Mouse (Mus musculus) liver, embryonic 15.5 days (tissue): ENCODE results near the gene Abcc5. TPM values are rescaled to one million over a fixed set of nuclear protein-coding genes. Genes with fewer than 3 reads are reported as not detected.
A peak's percentile ranks its signal among the peaks of the same experiment; 100 is the strongest.
"Not testable (repeated sequence)": the region's sequence is repeated elsewhere in the genome, so short reads cannot be mapped to it uniquely, and the experiment has no call there.

Experiments used
- ATAC-seq: fragments of 200-750 bp; cut with Nextera tagmentation; 2 replicates; pipeline ENCODE4 v1.8.0; 2017; ENCODE audit warnings: moderate number of reproducible peaks, mild to moderate bottlenecking, moderate library complexity; ENCODE audit not compliant: insufficient read depth
- H3K27ac ChIP-seq: fragments of 300-500 bp; sonication (generic); replicated peaks from 2 replicates; pipeline ENCODE4 v1.5.1; 2015; ENCODE audit warnings: mild to moderate bottlenecking, inconsistent platforms
- H3K27me3 ChIP-seq: fragments of 300-500 bp; sonication (generic); 2 replicates; pipeline ENCODE4 v1.6.1; 2015; ENCODE audit warnings: mild to moderate bottlenecking, inconsistent platforms
- H3K36me3 ChIP-seq: fragments of 300-500 bp; sonication (generic); replicated peaks from 2 replicates; pipeline ENCODE4 v1.6.1; 2015; ENCODE audit warnings: moderate library complexity, mild to moderate bottlenecking, inconsistent platforms
- H3K4me1 ChIP-seq: fragments of 300-500 bp; sonication (generic); replicated peaks from 2 replicates; pipeline ENCODE4 v1.6.1; 2015; ENCODE audit warnings: inconsistent platforms
- H3K4me2 ChIP-seq: fragments of 300-500 bp; sonication (generic); 2 replicates; pipeline ENCODE4 v1.6.1; 2015; ENCODE audit warnings: moderate library complexity, mild to moderate bottlenecking, inconsistent platforms
- H3K4me3 ChIP-seq: fragments of 300-500 bp; sonication (generic); replicated peaks from 2 replicates; pipeline ENCODE4 v1.5.1; 2015; ENCODE audit warnings: mild to moderate bottlenecking, inconsistent platforms
- H3K9ac ChIP-seq: fragments of 300-500 bp; sonication (generic); 2 replicates; pipeline ENCODE4 v1.6.1; 2015; ENCODE audit warnings: moderate library complexity, mild to moderate bottlenecking, inconsistent platforms
- H3K9me3 ChIP-seq: fragments of 300-500 bp; sonication (generic); replicated peaks from 2 replicates; pipeline ENCODE4 v1.6.1; 2016; ENCODE audit warnings: inconsistent platforms
- WGBS: fragments of 180-500 bp; shearing (Covaris S2); methylation state at CpG from one replicate; pipeline ENCODE4 v1.1.7; 2015; ENCODE audit warnings: mixed read lengths; ENCODE audit not compliant: insufficient replicate concordance; 5-methylcytosine and 5-hydroxymethylcytosine counted together
- polyA plus RNA-seq: library from polyadenylated mRNA; unstranded; fragments of >200 nt; fragmentation: Nextera tagmentation; extraction: Ambion mirVana; gene quantifications from 2 replicates; pipeline ENCODE4 v1.2.1, GENCODE M21; 2015

Abcc5 gene
- polyA plus RNA-seq, 1 experiment from 2014 or later, result 17.2 TPM

DNA sequence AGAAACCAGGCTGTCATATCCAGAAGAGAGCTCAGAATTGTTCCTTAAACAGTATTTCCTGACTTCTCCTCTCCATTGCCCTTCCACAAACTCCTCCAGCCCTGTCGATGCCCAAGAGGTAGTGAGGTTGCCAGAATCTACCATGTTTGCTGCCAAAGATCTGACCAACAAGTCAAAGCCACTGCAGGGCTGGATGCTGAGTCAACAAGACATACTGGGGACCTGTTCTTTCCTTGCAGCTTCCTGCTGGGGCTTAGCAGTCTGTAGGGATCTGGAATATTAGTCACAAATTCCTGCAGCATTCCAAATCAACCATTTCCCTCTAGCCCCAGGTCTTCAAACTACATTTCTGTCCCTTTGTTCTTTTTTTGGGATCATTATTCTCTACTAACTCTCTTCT, 19.7 kb upstream of the Abcc5 start:
- no peaks in the 10 kb centered on the region for H3K4me1 ChIP-seq
- H3K9ac ChIP-seq, result no peak overlapping the region
- no peaks in the 10 kb centered on the region for H3K36me3 ChIP-seq
- no peak for ATAC-seq
- H3K4me3 ChIP-seq, result no peak overlapping the region
- H3K27ac ChIP-seq, result no peak overlapping the region
- H3K4me2 ChIP-seq, result no peak overlapping the region
- H3K9me3 ChIP-seq, result no peaks in the 10 kb centered on the region
- 50% methylated on average over 1 of the region's 1 CpGs for WGBS
- no peaks in the 10 kb centered on the region for H3K27me3 ChIP-seq

DNA sequence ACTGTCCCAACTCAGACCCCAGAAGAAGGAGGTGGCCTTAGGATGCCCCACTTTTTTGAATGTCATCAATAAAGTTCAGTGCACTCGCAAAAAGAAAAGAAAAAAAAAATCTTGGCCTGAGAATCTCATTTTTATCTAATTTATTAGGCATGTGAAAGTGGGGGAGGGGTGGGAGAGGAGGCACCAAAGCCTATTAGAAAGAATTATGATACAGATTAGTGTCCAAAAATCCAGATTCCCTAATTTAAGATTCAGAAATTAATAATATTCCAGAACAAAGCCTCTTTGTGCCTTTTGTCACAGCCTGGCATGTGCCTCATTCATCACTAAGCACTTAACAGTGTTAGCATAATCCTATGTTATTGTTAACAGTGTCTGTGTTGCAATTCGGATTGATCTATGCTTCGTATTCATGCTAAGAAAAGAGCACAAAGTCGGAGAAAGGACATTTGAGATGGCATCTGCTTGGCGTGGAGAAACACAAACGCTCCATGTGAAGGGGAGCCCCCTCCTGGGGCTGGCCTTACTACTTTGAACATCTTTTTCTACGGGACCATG, 18.7 kb upstream of the Abcc5 start:
- H3K4me3 ChIP-seq, result no peak overlapping the region
- no peaks in the 10 kb centered on the region for H3K36me3 ChIP-seq
- H3K4me1 ChIP-seq, result no peaks in the 10 kb centered on the region
- ATAC-seq, result no peak
- no peaks in the 10 kb centered on the region for H3K27me3 ChIP-seq
- no peak overlapping the region for H3K9ac ChIP-seq
- H3K27ac ChIP-seq, result no peak overlapping the region
- 64% methylated on average over 7 of the region's 7 CpGs for WGBS
- no peaks in the 10 kb centered on the region for H3K9me3 ChIP-seq
- H3K4me2 ChIP-seq, result no peak overlapping the region

DNA sequence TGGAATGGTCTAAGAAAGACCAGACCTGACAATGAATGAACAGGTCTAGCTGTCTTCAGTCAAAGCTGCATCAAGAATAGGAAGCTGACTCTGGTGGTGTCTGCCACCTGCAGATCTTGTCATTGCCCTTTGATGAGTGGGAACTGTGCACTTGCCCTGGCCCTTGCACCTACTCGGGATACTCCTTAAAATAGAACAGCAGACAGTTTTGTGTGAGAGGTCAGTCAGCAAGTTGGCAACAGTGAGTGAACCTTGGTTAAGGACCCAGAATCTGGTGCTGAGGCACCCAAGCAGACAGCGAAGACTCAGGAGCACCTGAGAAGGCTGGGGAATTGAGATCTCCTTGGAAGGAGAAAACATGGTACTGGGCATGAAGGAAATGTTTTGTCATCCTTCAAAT, 16.7 kb upstream of the Abcc5 start:
- Histone ChIP-seq H3K27me3 (no peaks in the 10 kb centered on the region), H3K4me1 (no peaks in the 10 kb centered on the region), H3K9ac (no peak overlapping the region), H3K9me3 (no peaks in the 10 kb centered on the region), H3K4me2 (no peak overlapping the region), H3K27ac (no peak overlapping the region), H3K4me3 (no peak overlapping the region), H3K36me3 (no peaks in the 10 kb centered on the region)
- 46% methylated on average over 2 of the region's 2 CpGs for WGBS
- ATAC-seq, result no peak

DNA sequence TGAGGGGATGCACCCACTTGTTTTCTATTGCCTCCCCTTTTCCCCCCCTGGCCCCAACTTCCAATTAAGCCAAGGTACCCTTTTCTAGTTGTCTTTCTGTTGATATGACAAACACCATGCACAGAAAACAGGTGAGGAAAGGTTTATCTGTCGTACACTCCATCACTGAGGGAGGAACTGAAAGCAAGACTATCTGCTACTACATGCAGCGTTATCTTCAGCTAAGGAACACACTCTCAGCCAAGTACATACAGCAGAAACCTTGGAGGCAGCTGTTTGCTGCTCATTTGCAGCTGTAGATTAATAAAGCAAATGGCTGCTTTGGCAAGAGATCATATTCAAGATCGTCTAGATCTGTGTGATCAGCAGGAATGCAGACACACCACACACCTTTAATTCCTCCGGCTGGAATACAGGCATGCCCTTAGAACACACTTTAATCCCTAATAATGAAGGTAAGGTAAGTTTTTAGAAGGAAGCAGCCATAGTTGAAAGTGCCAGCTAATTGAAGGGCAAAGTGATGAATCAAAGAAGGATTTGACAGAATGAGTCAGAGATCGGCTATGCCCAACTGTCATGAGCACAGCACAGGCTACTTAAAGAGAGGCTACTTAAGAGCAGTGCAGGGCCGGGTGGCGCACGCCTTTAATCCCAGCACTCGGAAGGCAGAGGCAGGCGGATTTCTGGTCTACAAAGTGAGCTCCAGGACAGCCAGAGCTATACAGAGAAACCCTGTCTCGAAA, 12.7 kb upstream of the Abcc5 start:
- Histone ChIP-seq H3K4me2 (no peak overlapping the region), H3K9me3 (no peaks in the 10 kb centered on the region), H3K36me3 (no peaks in the 10 kb centered on the region), H3K4me1 (no peaks in the 10 kb centered on the region), H3K27ac (no peak overlapping the region), H3K9ac (no peak overlapping the region), H3K27me3 (no peaks in the 10 kb centered on the region; the same call in 1 of the 2 replicates), H3K4me3 (no peak overlapping the region)
- 57% methylated on average over 11 of the region's 11 CpGs for WGBS
- ATAC-seq, result no peak

DNA sequence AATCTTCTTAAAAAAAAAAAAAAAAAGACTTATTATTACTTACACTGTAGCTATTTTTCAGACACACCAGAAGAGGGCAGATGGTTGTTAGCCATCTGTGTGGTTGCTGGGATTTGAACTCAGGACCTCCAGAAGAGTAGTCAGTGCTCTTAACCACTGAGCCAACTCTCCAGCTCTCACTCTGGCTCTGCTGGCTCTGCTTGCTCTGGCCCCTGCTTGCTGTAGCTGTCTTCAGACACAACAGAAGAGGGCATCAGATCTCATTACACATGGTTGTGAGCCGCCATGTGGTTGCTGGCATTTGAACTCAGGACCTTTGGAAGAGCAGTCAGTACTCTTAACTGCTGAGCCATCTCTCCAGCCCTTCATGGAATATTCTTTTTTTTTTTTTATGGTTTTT, 11.9 kb upstream of the Abcc5 start:
- H3K36me3 ChIP-seq, H3K4me2 ChIP-seq, H3K27ac ChIP-seq, H3K4me1 ChIP-seq, ATAC-seq, H3K9ac ChIP-seq, H3K27me3 ChIP-seq, H3K9me3 ChIP-seq, H3K4me3 ChIP-seq: not testable (repeated sequence)
- 57% methylated on average over 1 of the region's 1 CpGs for WGBS

DNA sequence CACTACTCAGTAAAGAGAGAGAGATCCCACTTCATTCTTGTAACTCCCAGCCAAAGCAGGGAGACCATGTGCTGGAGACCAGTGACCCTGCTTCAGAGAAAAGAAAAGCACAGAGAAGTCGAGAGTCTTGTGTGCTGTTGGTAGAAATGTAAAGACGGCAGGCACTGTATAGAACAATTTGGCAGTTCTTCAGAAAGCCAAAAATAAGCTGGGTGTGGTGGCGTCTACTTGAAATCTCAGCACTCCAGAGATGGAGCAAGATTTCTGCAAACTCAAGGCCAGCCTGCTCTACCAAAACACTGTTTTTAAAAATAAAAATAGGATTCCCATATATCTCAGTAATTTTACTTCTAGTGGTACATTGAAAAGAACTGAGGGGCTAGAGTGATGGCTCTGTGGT, 10.1 kb upstream of the Abcc5 start:
- Histone ChIP-seq H3K9ac (no peak overlapping the region), H3K27me3 (no peaks in the 10 kb centered on the region; the same call in 1 of the 2 replicates), H3K4me2 (no peak overlapping the region), H3K36me3 (no peaks in the 10 kb centered on the region), H3K4me1 (no peaks in the 10 kb centered on the region), H3K9me3 (no peaks in the 10 kb centered on the region), H3K4me3 (no peak overlapping the region), H3K27ac (no peak overlapping the region)
- no peak for ATAC-seq
- 50% methylated on average over 3 of the region's 3 CpGs for WGBS

DNA sequence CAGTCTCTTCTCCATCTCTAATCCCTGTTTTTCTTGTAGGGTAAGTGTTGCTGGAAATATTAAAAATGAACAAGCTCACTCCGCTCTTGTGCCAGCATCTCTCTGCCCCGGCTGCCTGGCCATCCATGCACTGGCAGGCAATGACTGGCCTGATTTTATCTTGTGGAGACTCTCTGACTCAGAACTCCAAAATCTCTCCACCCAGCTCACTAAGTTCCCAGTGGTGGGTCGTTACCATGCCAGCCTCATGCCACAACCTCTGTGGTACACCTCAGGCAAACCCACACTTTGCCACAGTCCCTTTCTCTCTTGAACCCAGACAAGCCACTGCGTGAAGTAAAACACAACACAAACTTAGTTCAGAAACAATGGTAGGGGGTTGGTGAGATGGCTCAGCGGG, 3.1 kb upstream of the Abcc5 start:
- no peaks in the 10 kb centered on the region for H3K36me3 ChIP-seq
- H3K4me2 ChIP-seq, result no peak overlapping the region
- no peak overlapping the region for H3K27ac ChIP-seq
- no peaks in the 10 kb centered on the region for H3K9me3 ChIP-seq
- H3K4me1 ChIP-seq, result peaks cover 23% of the 10 kb centered on the region
- H3K27me3 ChIP-seq, result no peaks in the 10 kb centered on the region
- no peak overlapping the region for H3K9ac ChIP-seq
- 71% methylated on average over 5 of the region's 5 CpGs for WGBS
- H3K4me3 ChIP-seq, result no peak overlapping the region
- ATAC-seq, result no peak

DNA sequence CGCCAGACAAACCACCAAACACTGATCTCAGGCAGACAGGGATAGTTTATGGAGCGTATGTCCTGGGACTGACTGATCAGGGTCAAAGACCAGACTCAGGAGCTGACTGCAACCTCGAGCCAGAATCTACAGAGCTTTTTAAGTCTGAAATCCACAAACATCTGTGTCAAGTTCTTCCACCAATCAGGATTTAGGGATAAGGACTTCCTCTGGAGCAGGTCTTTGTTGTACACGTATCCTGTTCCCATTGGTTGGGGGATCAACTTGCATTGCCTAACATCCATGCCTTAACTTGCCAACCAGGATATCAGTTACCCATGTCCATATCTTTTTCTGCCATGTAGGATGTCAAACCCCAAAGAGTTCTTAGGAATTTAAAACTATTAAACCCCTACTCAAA, 1.4 kb upstream of the Abcc5 start:
- Histone ChIP-seq H3K36me3 (no peaks in the 10 kb centered on the region), H3K4me2 (no peak overlapping the region), H3K4me3 (no peak overlapping the region), H3K9me3 (no peaks in the 10 kb centered on the region), H3K27me3 (no peaks in the 10 kb centered on the region), H3K27ac (no peak overlapping the region), H3K4me1 (peaks cover 40% of the 10 kb centered on the region), H3K9ac (no peak overlapping the region)
- ATAC-seq, result no peak
- 71% methylated on average over 4 of the region's 4 CpGs for WGBS

DNA sequence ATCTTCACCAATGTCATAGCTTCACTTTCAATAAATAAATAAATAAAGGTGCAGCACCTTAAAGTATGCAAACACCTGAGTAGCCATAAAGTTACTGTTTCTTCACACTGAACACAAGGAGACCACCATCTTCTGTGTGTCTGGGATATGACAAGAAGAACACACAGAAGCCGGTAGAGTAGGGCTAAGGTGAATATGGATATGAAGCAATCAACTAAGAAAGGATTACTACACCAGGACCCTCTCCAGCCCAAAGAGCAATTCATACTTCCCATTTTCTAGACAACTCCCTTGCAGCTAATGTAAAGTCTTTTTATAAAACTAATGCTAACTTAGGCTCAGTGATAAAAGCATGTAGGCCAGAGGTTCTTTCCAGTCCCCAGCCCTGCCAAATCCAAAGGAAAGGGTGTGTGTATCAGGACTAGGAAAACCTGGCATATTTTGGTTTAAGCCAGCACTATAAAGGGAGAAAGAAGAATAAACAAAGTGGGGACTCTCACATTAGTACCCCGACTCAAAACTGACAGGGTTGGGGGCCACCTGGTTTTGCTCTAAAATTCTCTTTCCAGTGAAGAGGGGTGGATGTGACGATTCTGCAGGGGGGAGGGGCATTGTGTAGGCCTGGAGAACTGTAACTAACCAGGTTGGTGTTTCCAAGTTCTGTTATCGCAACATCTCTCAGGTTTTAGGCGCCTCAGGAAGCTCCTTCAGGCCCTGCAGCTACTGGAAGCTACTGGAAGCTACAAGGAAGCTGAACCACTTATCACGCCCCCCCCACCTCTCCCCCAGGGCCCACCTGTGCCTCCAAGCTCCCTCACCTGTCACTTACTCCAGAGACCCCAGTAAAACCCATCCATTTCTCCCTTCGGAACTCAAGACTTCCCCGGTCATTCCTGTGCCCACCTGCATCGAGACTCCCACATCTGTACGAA, 1.2 kb downstream of the Abcc5 start:
- WGBS, result 25% methylated on average over 10 of the region's 10 CpGs
- peaks cover 18% of the 10 kb centered on the region for H3K36me3 ChIP-seq
- peak overlapping the region; percentile 75 for H3K9ac ChIP-seq
- H3K4me3 ChIP-seq, result peak overlapping the region; percentile 72
- H3K9me3 ChIP-seq, result no peaks in the 10 kb centered on the region
- H3K27ac ChIP-seq, result peak overlapping the region; percentile 82
- peak overlapping the region; percentile 84 for H3K4me2 ChIP-seq
- no peaks in the 10 kb centered on the region for H3K27me3 ChIP-seq
- no peak for ATAC-seq
- H3K4me1 ChIP-seq, result peaks cover 45% of the 10 kb centered on the region

DNA sequence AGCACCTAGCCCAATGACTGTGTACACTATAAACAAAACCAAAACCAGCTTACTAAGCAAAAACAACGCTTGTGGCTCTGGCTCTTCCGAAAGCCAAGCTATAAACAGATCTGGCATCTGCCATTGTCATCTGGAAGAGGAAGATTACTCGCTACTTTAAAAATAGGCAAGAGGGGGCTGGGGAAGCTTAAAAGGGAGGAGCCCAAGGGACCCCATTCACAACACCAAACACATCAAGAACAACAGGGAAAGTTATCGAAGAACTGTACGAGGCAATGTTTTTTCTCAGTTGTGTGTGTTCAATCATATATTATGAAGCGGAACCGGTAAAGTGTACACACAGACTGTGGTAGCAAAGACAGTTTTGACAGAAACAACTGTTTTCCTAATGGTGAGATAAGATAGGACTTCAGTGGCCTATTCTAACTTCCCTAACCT, 1.9 kb downstream of the Abcc5 start:
- no peaks in the 10 kb centered on the region for H3K27me3 ChIP-seq
- H3K27ac ChIP-seq, result peak overlapping the region; percentile 82
- H3K4me1 ChIP-seq, result peaks cover 45% of the 10 kb centered on the region
- H3K9ac ChIP-seq, result peak overlapping the region; percentile 75
- peaks cover 18% of the 10 kb centered on the region for H3K36me3 ChIP-seq
- no peaks in the 10 kb centered on the region for H3K9me3 ChIP-seq
- ATAC-seq, result no peak
- WGBS, result 22% methylated on average over 7 of the region's 7 CpGs
- H3K4me2 ChIP-seq, result peak overlapping the region; percentile 84
- H3K4me3 ChIP-seq, result peak overlapping the region; percentile 72
